Mouse (Mus musculus) myocyte (in vitro differentiated cells): ENCODE results near the gene Olfr449. TPM values are rescaled to one million over a fixed set of nuclear protein-coding genes. Genes with fewer than 3 reads are reported as not detected.

Source experiments
- H3K27me3 ChIP-seq: one replicate; pipeline ENCODE4 v1.6.1; 2011; ENCODE audit not compliant: control insufficient read depth, insufficient read depth, insufficient read length
- H3K36me3 ChIP-seq: one replicate; pipeline ENCODE4 v1.6.1; 2011; ENCODE audit not compliant: control insufficient read depth, insufficient read depth
- H3K4me2 ChIP-seq: one replicate; pipeline ENCODE4 v1.6.1; 2011; ENCODE audit warnings: low read depth, control low read depth
- H3K4me3 ChIP-seq: one replicate; pipeline ENCODE4 v1.5.1; 2011; ENCODE audit warnings: mild to moderate bottlenecking, control low read depth, moderate library complexity
- H3K79me2 ChIP-seq: one replicate; pipeline ENCODE4 v1.6.1; 2011; ENCODE audit not compliant: control insufficient read depth, insufficient read depth
- H3ac ChIP-seq: one replicate; pipeline ENCODE4 v1.6.1; 2011; ENCODE audit not compliant: control insufficient read depth, insufficient read length
- CEBPB ChIP-seq: IDR thresholded peaks from 2 replicates; pipeline ENCODE4 v1.6.1; 2011; ENCODE audit warnings: mild to moderate bottlenecking, moderate library complexity; ENCODE audit not compliant: poor library complexity, insufficient read depth, severe bottlenecking
- E2F4 ChIP-seq: IDR thresholded peaks from one replicate; pipeline ENCODE4 v1.6.1; 2011; ENCODE audit warnings: mild to moderate bottlenecking, control low read depth, moderate library complexity; ENCODE audit not compliant: insufficient read depth
- MAX ChIP-seq: IDR thresholded peaks from one replicate; pipeline ENCODE4 v1.6.1; 2011; ENCODE audit warnings: low read depth, mild to moderate bottlenecking, control low read depth
- MYOD1 ChIP-seq, 3 experiments: IDR thresholded peaks; one replicate each; pipeline ENCODE4 v1.6.1; 2011; ENCODE audit warnings: control low read depth in 2 of 3, low read depth in 2 of 3, mild to moderate bottlenecking in 2 of 3, moderate library complexity in 1 of 3; ENCODE audit not compliant: insufficient read length in 2 of 3, control insufficient read depth in 1 of 3
- MYOG ChIP-seq, 3 experiments: IDR thresholded peaks; one replicate each; pipeline ENCODE4 v1.6.1; 2011; ENCODE audit warnings: control low read depth in 2 of 3, low read depth in 2 of 3, mild to moderate bottlenecking in 2 of 3; ENCODE audit not compliant: insufficient read length in 2 of 3, control insufficient read depth in 1 of 3, insufficient read depth in 1 of 3
- POLR2A ChIP-seq: IDR thresholded peaks from one replicate; pipeline ENCODE4 v1.6.1; 2011; ENCODE audit warnings: low read depth, mild to moderate bottlenecking, control low read depth, moderate library complexity; ENCODE audit not compliant: insufficient read length
- POLR2AphosphoS2 ChIP-seq: IDR thresholded peaks from one replicate; pipeline ENCODE4 v1.6.1; 2011; ENCODE audit warnings: low read depth, control low read depth; ENCODE audit not compliant: insufficient read length
- REST ChIP-seq: IDR thresholded peaks from one replicate; pipeline ENCODE4 v1.6.1; 2011; ENCODE audit warnings: mild to moderate bottlenecking, control low read depth, moderate library complexity; ENCODE audit not compliant: insufficient read depth, insufficient read length
- SRF ChIP-seq: IDR thresholded peaks from one replicate; pipeline ENCODE4 v1.6.1; 2011; ENCODE audit warnings: low read depth; ENCODE audit not compliant: control insufficient read depth, insufficient read length
- TCF12 ChIP-seq: IDR thresholded peaks from one replicate; pipeline ENCODE4 v1.6.1; 2011; ENCODE audit warnings: mild to moderate bottlenecking, control low read depth; ENCODE audit not compliant: poor library complexity, insufficient read depth, severe bottlenecking
- TCF3 ChIP-seq: IDR thresholded peaks from one replicate; pipeline ENCODE4 v1.6.1; 2011; ENCODE audit warnings: low read depth, control low read depth; ENCODE audit not compliant: insufficient read length
- USF1 ChIP-seq: IDR thresholded peaks from one replicate; pipeline ENCODE4 v1.6.1; 2011; ENCODE audit warnings: low read depth, mild to moderate bottlenecking, control low read depth, moderate library complexity
- polyA plus RNA-seq: library from polyadenylated mRNA; unstranded; fragments of >200 nt; fragmentation: generic; extraction: Trizol; gene quantifications from one replicate; pipeline ENCODE4 v1.2.1, GENCODE M21; 2012; ENCODE audit warnings: missing spikeins

Gene Olfr449
- polyA plus RNA-seq, result not detected

GRCm38 (mm10) chr6:42834084-42834483, at the start of gene Olfr449:
Olfr449 (plus strand) TSS chr6:42834384.
- H3K4me3 ChIP-seq, result no peak within 1 kb of the TSS
- H3ac ChIP-seq, result no peak within 1 kb of the TSS
- no peaks in the 10 kb centered on the region for H3K36me3 ChIP-seq
- peaks cover 9% of the 10 kb centered on the region for H3K27me3 ChIP-seq
- no peaks in the 10 kb centered on the region for H3K79me2 ChIP-seq
- TF ChIP-seq SRF (no peak), POLR2AphosphoS2 (no peak), MYOD1 (IDR thresholded peaks at IDR 0.05; ENCODE audit: control insufficient read depth in 1 of 3, insufficient read length in 2 of 3, low read depth in 2 of 3) (no peak), TCF3 (no peak), E2F4 (no peak), TCF12 (no peak), MYOG (IDR thresholded peaks at IDR 0.05; ENCODE audit: control insufficient read depth in 1 of 3, insufficient read depth in 1 of 3, insufficient read length in 2 of 3, low read depth in 2 of 3) (no peak), CEBPB (no peak), REST (no peak), USF1 (no peak), MAX (no peak), POLR2A (no peak)
- H3K4me2 ChIP-seq, result no peak within 1 kb of the TSS

GRCm38 (mm10) chr6:42784793-42785192, 49.4 kb upstream of the Olfr449 start, which contains the start of gene Olfr452:
Olfr452 (plus strand) TSS chr6:42785093.
- no peaks in the 10 kb centered on the region for H3K27me3 ChIP-seq
- no peak within 1 kb of the TSS for H3K4me2 ChIP-seq
- H3ac ChIP-seq, result no peak within 1 kb of the TSS
- H3K79me2 ChIP-seq, result no peaks in the 10 kb centered on the region
- H3K4me3 ChIP-seq, result no peak within 1 kb of the TSS
- TF ChIP-seq CEBPB, result no peak
- TF ChIP-seq POLR2A, result no peak
- no peak for TF ChIP-seq E2F4
- no peak for TF ChIP-seq USF1
- TF ChIP-seq SRF, result no peak
- TF ChIP-seq TCF3, result no peak
- no peak for TF ChIP-seq POLR2AphosphoS2
- TF ChIP-seq TCF12, result no peak
- no peak for TF ChIP-seq MAX
- TF ChIP-seq REST, result no peak
- no peak for TF ChIP-seq MYOG (IDR thresholded peaks at IDR 0.05; ENCODE audit: control insufficient read depth in 1 of 3, insufficient read depth in 1 of 3, insufficient read length in 2 of 3, low read depth in 2 of 3)
- TF ChIP-seq MYOD1 (IDR thresholded peaks at IDR 0.05; ENCODE audit: control insufficient read depth in 1 of 3, insufficient read length in 2 of 3, low read depth in 2 of 3), result no peak
- H3K36me3 ChIP-seq, result no peaks in the 10 kb centered on the region

GRCm38 (mm10) chr6:42790247-42790948, 43.8 kb upstream of the Olfr449 start:
- no peak overlapping the region for H3ac ChIP-seq
- TF ChIP-seq USF1 (no peak), MYOD1 (IDR thresholded peaks at IDR 0.05; ENCODE audit: control insufficient read depth in 1 of 3, insufficient read length in 2 of 3, low read depth in 2 of 3) (no peak)

GRCm38 (mm10) chr6:42790949-42791556, 43.1 kb upstream of the Olfr449 start:
- no peaks in the 10 kb centered on the region for H3K79me2 ChIP-seq
- H3K4me3 ChIP-seq, result no peak overlapping the region
- H3K4me2 ChIP-seq, result no peak overlapping the region
- no peaks in the 10 kb centered on the region for H3K27me3 ChIP-seq
- no peak for TF ChIP-seq CEBPB
- TF ChIP-seq MYOD1 (IDR thresholded peaks at IDR 0.05; ENCODE audit: control insufficient read depth in 1 of 3, insufficient read length in 2 of 3, low read depth in 2 of 3), result no peak
- no peak for TF ChIP-seq SRF
- TF ChIP-seq POLR2A, result no peak
- no peak for TF ChIP-seq MYOG (IDR thresholded peaks at IDR 0.05; ENCODE audit: control insufficient read depth in 1 of 3, insufficient read depth in 1 of 3, insufficient read length in 2 of 3, low read depth in 2 of 3)
- no peak for TF ChIP-seq TCF12
- TF ChIP-seq E2F4, result no peak
- no peak for TF ChIP-seq MAX
- no peak for TF ChIP-seq USF1
- no peak for TF ChIP-seq REST
- TF ChIP-seq TCF3, result no peak
- no peak for TF ChIP-seq POLR2AphosphoS2
- no peaks in the 10 kb centered on the region for H3K36me3 ChIP-seq
- no peak overlapping the region for H3ac ChIP-seq

More at GRCm38 (mm10) chr6:42790247-42790948, 43.8 kb upstream of the Olfr449 start:
- H3K79me2 ChIP-seq, result no peaks in the 10 kb centered on the region
- H3K4me2 ChIP-seq, result no peak overlapping the region
- H3K27me3 ChIP-seq, result no peaks in the 10 kb centered on the region
- no peaks in the 10 kb centered on the region for H3K36me3 ChIP-seq
- no peak overlapping the region for H3K4me3 ChIP-seq
